Comparison of ENCODE assay signal across 20 mouse cellular contexts in the genomic region with DNA sequence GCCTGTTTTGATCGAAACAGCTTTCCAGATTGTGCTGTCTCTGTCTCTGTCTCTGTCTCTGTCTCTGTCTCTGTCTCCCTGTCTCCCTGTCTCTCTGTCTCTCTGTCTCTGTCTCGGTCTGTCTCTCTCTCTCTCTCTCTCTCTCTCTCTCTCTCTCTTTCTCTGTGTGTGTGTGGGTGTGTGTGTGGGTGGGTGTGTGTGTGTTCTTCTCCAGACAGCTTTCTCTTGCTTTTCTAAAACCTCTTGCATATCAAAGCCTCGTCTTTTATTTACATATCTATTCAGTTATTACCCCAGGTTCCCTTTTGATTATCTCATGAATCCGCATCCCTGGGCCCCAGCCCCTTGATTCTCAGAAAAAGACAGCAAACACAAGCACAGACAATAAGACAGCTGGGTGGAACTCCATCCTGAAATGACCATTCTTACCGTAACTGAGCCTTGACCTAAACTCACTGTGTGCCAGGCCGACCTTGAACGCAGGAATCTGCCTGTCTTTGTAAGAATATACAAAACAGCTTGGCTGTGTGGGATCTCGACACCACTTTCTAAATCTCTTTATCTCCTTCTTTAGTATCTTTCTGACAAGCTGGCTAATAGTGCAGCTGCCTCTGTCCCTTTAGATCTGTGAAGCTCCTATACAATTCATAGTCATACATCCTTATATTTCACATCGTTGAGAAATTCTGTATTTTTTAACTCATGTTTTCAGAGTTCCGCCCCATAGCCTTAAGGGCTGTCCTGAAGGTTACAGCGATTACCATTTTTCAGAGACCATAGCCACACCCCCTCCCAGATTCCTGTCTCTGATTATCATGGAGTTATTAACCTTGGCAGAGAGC.
DNase-seq lines count a peak whose midpoint lies in the region; ATAC-seq lines count a peak whose summit lies in the region.
"Had no signal": no experiment of that assay in that cellular context is flagged by ENCODE, and none has a peak within 500 bp of the region (broad histone marks: within the 10 kb centered on the region; RNA-seq: fewer than 3 reads in every experiment).

No protein-coding gene starts in this region.

- no peak overlapping the region for H3K4me3 ChIP-seq in forebrain, embryonic 12.5 days (replicated peaks)
- H3K4me3 ChIP-seq in forebrain, embryonic 13.5 days = no peak overlapping the region
- no peak overlapping the region for H3K4me3 ChIP-seq in midbrain, embryonic 11.5 days (ENCODE audit: low read depth, low read length)
- H3K4me3 ChIP-seq in midbrain, embryonic 16.5 days (ENCODE audit: low read depth, low read length) = no peak overlapping the region
- no peak overlapping the region for H3K4me3 ChIP-seq in midbrain, embryonic 13.5 days (replicated peaks)
- H3K4me3 ChIP-seq: gastrocnemius, adult 2 months; limb, embryonic 15.5 days; liver, embryonic 15.5 days; neural tube, embryonic 12.5 days had no signal

- peak; percentile 61; the same call in 1 of the 2 replicates for ATAC-seq in forebrain, embryonic 12.5 days (ENCODE audit: low FRiP score)
- ATAC-seq in forebrain, embryonic 13.5 days = no peak
- ATAC-seq in midbrain, embryonic 11.5 days (ENCODE audit: low FRiP score) = peak; percentile 81
- no peak for ATAC-seq in midbrain, embryonic 16.5 days
- ATAC-seq in midbrain, embryonic 13.5 days = peak; percentile 69

- H3K36me3 ChIP-seq in forebrain, embryonic 12.5 days (replicated peaks) = no peaks in the 10 kb centered on the region
- H3K36me3 ChIP-seq in forebrain, embryonic 13.5 days (ENCODE audit: poor library complexity, severe bottlenecking) = no peaks in the 10 kb centered on the region
- H3K36me3 ChIP-seq in midbrain, embryonic 11.5 days (ENCODE audit: control insufficient read depth, insufficient read depth, low read length) = no peaks in the 10 kb centered on the region
- no peaks in the 10 kb centered on the region for H3K36me3 ChIP-seq in midbrain, embryonic 16.5 days (ENCODE audit: control insufficient read depth, insufficient read depth, low read length)
- H3K36me3 ChIP-seq in midbrain, embryonic 13.5 days = no peaks in the 10 kb centered on the region
- H3K36me3 ChIP-seq: G1E; limb, embryonic 15.5 days; liver, embryonic 15.5 days; neural tube, embryonic 12.5 days had no signal

- DNase-seq in midbrain, embryonic 11.5 days (ENCODE audit: low spot score, missing footprints) = peak; percentile 87
- DNase-seq in adrenal gland, postnatal 14 days = peak; percentile 6
- DNase-seq in cerebellum, adult 11 months = no peak
- DNase-seq in heart, adult 11 months = no peak
- DNase-seq: cerebellum, adult 9-10 months; gastrocnemius, adult 2 months; heart, postnatal 4 days; kidney, adult 8-10 months; kidney, postnatal 25 days; lung, postnatal 10 days; right cerebral cortex, postnatal 4 days; thymus, adult 2 months had no signal

- H3K27me3 ChIP-seq in forebrain, embryonic 12.5 days = no peaks in the 10 kb centered on the region
- no peaks in the 10 kb centered on the region for H3K27me3 ChIP-seq in forebrain, embryonic 13.5 days
- no peaks in the 10 kb centered on the region for H3K27me3 ChIP-seq in midbrain, embryonic 11.5 days (ENCODE audit: control insufficient read depth, insufficient read depth, low read length)
- H3K27me3 ChIP-seq in midbrain, embryonic 16.5 days (ENCODE audit: control insufficient read depth, insufficient read depth, low read depth, low read length) = no peaks in the 10 kb centered on the region
- no peaks in the 10 kb centered on the region for H3K27me3 ChIP-seq in midbrain, embryonic 13.5 days
- H3K27me3 ChIP-seq: limb, embryonic 15.5 days; liver, embryonic 15.5 days; neural tube, embryonic 12.5 days had no signal

- no peak overlapping the region for H3K9ac ChIP-seq in forebrain, embryonic 12.5 days
- no peak overlapping the region for H3K9ac ChIP-seq in forebrain, embryonic 13.5 days
- no peak overlapping the region for H3K9ac ChIP-seq in midbrain, embryonic 11.5 days (ENCODE audit: low read length)
- no peak overlapping the region for H3K9ac ChIP-seq in midbrain, embryonic 16.5 days (ENCODE audit: low read depth, low read length)
- no peak overlapping the region for H3K9ac ChIP-seq in midbrain, embryonic 13.5 days (replicated peaks)
- H3K9ac ChIP-seq: limb, embryonic 15.5 days; liver, embryonic 15.5 days; neural tube, embryonic 12.5 days had no signal

- H3K27ac ChIP-seq in forebrain, embryonic 12.5 days = peak overlapping the region; percentile 38; the same call in 1 of the 2 replicates
- no peak overlapping the region for H3K27ac ChIP-seq in forebrain, embryonic 13.5 days
- peak overlapping the region; percentile 45 for H3K27ac ChIP-seq in midbrain, embryonic 11.5 days (ENCODE audit: low read depth, low read length)
- H3K27ac ChIP-seq in midbrain, embryonic 16.5 days (ENCODE audit: low read length) = no peak overlapping the region
- H3K27ac ChIP-seq in midbrain, embryonic 13.5 days = 0 out of 2 replicates have a peak overlapping the region, but pooled peaks have one; percentile 21
- H3K27ac ChIP-seq: gastrocnemius, adult 2 months; limb, embryonic 15.5 days; liver, embryonic 15.5 days; neural tube, embryonic 12.5 days had no signal

- H3K4me2 ChIP-seq in forebrain, embryonic 12.5 days = no peak overlapping the region
- no peak overlapping the region for H3K4me2 ChIP-seq in forebrain, embryonic 13.5 days
- no peak overlapping the region for H3K4me2 ChIP-seq in midbrain, embryonic 11.5 days
- H3K4me2 ChIP-seq in midbrain, embryonic 16.5 days (ENCODE audit: low read length) = no peak overlapping the region
- no peak overlapping the region for H3K4me2 ChIP-seq in midbrain, embryonic 13.5 days (replicated peaks)
- H3K4me2 ChIP-seq: limb, embryonic 15.5 days; liver, embryonic 15.5 days; neural tube, embryonic 12.5 days had no signal

- 36% methylated on average over 11 of the region's 11 CpGs for WGBS in forebrain, embryonic 12.5 days
- WGBS in forebrain, embryonic 13.5 days = 39% methylated on average over 11 of the region's 11 CpGs
- WGBS in midbrain, embryonic 11.5 days = 33% methylated on average over 11 of the region's 11 CpGs
- 20% methylated on average over 11 of the region's 11 CpGs for WGBS in midbrain, embryonic 16.5 days
- WGBS in midbrain, embryonic 13.5 days = 20% methylated on average over 11 of the region's 11 CpGs

- no peaks in the 10 kb centered on the region for H3K9me3 ChIP-seq in forebrain, embryonic 12.5 days
- H3K9me3 ChIP-seq in forebrain, embryonic 13.5 days (replicated peaks) = no peaks in the 10 kb centered on the region
- no peaks in the 10 kb centered on the region for H3K9me3 ChIP-seq in midbrain, embryonic 11.5 days (ENCODE audit: control insufficient read depth, low read length)
- H3K9me3 ChIP-seq in midbrain, embryonic 16.5 days (replicated peaks; ENCODE audit: control insufficient read depth, low read length, poor library complexity, severe bottlenecking) = no peaks in the 10 kb centered on the region
- no peaks in the 10 kb centered on the region for H3K9me3 ChIP-seq in midbrain, embryonic 13.5 days
- H3K9me3 ChIP-seq: limb, embryonic 15.5 days; liver, embryonic 15.5 days; neural tube, embryonic 12.5 days had no signal

- H3K4me1 ChIP-seq in forebrain, embryonic 12.5 days = peaks cover 18% of the 10 kb centered on the region
- H3K4me1 ChIP-seq in forebrain, embryonic 13.5 days = peaks cover 13% of the 10 kb centered on the region
- H3K4me1 ChIP-seq in midbrain, embryonic 11.5 days (ENCODE audit: control insufficient read depth, insufficient read depth, low read length) = peaks cover 15% of the 10 kb centered on the region
- H3K4me1 ChIP-seq in midbrain, embryonic 16.5 days (ENCODE audit: control insufficient read depth, insufficient read depth, low read length) = peaks cover 6% of the 10 kb centered on the region
- H3K4me1 ChIP-seq in midbrain, embryonic 13.5 days (replicated peaks) = peaks cover 16% of the 10 kb centered on the region
- H3K4me1 ChIP-seq: liver, embryonic 15.5 days; neural tube, embryonic 12.5 days had no signal

Comparison
In these comparisons a context has a peak if more than half of its experiments do, and no peak if none do; other contexts are left out.
1. ATAC-seq: peak in forebrain, embryonic 12.5 days (single experiment), midbrain, embryonic 11.5 days (single experiment) and midbrain, embryonic 13.5 days (single experiment); none in forebrain, embryonic 13.5 days (single experiment) and midbrain, embryonic 16.5 days (single experiment).
2. H3K27ac ChIP-seq: peak in forebrain, embryonic 12.5 days (single experiment), midbrain, embryonic 11.5 days (single experiment) and midbrain, embryonic 13.5 days (single experiment); none in forebrain, embryonic 13.5 days (single experiment) and midbrain, embryonic 16.5 days (single experiment).
3. DNase-seq: peak in midbrain, embryonic 11.5 days (single experiment) and adrenal gland, postnatal 14 days (single experiment); none in cerebellum, adult 11 months (single experiment) and heart, adult 11 months (single experiment).